8 mouse cellular contexts compared by ENCODE assay signal in genomic region chr3:146047704-146048207, GRCm38 (mm10).
DNase-seq lines count a peak whose midpoint lies in the region; ATAC-seq lines count a peak whose summit lies in the region.

No protein-coding gene starts in this region.

- H3K27me3 ChIP-seq in midbrain, embryonic 10.5 days (ENCODE audit: low read depth, poor library complexity, severe bottlenecking) = peaks cover 10% of the 10 kb centered on the region
- no peaks in the 10 kb centered on the region for H3K27me3 ChIP-seq in midbrain, embryonic 14.5 days (ENCODE audit: control insufficient read depth, insufficient read depth, low read length)
- H3K27me3 ChIP-seq in limb, embryonic 11.5 days (ENCODE audit: control insufficient read depth, insufficient read depth, low read length) = no peaks in the 10 kb centered on the region

- H3K4me3 ChIP-seq in midbrain, embryonic 10.5 days = no peak overlapping the region
- H3K4me3 ChIP-seq in midbrain, embryonic 14.5 days (replicated peaks; ENCODE audit: low read depth, low read length) = no peak overlapping the region
- no peak overlapping the region for H3K4me3 ChIP-seq in limb, embryonic 11.5 days (ENCODE audit: low read depth, low read length)

- H3K9ac ChIP-seq in midbrain, embryonic 14.5 days (replicated peaks; ENCODE audit: low read length) = no peak overlapping the region
- no peak overlapping the region for H3K9ac ChIP-seq in limb, embryonic 11.5 days (ENCODE audit: low read length)

- WGBS in midbrain, embryonic 10.5 days = 22% methylated on average over 15 of the region's 15 CpGs
- WGBS in midbrain, embryonic 14.5 days = 25% methylated on average over 15 of the region's 15 CpGs
- 25% methylated on average over 15 of the region's 15 CpGs for WGBS in limb, embryonic 11.5 days

- peak; percentile 41 for DNase-seq in midbrain, embryonic 10.5 days (ENCODE audit: low spot score)
- DNase-seq in midbrain, embryonic 14.5 days = no peak
- DNase-seq in embryo, embryonic 10 days (ENCODE audit: low spot score) = peak; percentile 69
- DNase-seq in heart, postnatal 14 days = peak; percentile 26 to 55
- DNase-seq in limb, embryonic 11.5 days (ENCODE audit: low spot score) = peak; percentile 43
- peak; percentile 48 for DNase-seq in mesoderm, embryonic 11.5 days (ENCODE audit: low read depth, low spot score)
- peak; percentile 88 for DNase-seq in yolk sac, embryonic 10.5 days (ENCODE audit: low spot score)
- DNase-seq in thymus, postnatal 10 days (ENCODE audit: low spot score in 2 of 2) = no peak

- no peak overlapping the region; the same call in 1 of the 2 replicates for H3K27ac ChIP-seq in midbrain, embryonic 10.5 days (replicated peaks)
- H3K27ac ChIP-seq in midbrain, embryonic 14.5 days (replicated peaks; ENCODE audit: low read depth, low read length) = no peak overlapping the region
- no peak overlapping the region for H3K27ac ChIP-seq in limb, embryonic 11.5 days (replicated peaks; ENCODE audit: low read depth, low read length)

- H3K4me1 ChIP-seq in midbrain, embryonic 10.5 days = peaks cover 23% of the 10 kb centered on the region
- H3K4me1 ChIP-seq in midbrain, embryonic 14.5 days (ENCODE audit: control insufficient read depth, insufficient read depth, low read length) = 0 out of 2 replicates have a peak, but pooled peaks cover 3% of the 10 kb centered on the region
- H3K4me1 ChIP-seq in limb, embryonic 11.5 days (ENCODE audit: control insufficient read depth, insufficient read depth, low read length) = no peaks in the 10 kb centered on the region

- no peaks in the 10 kb centered on the region for H3K36me3 ChIP-seq in midbrain, embryonic 10.5 days
- no peaks in the 10 kb centered on the region for H3K36me3 ChIP-seq in midbrain, embryonic 14.5 days (ENCODE audit: control insufficient read depth, insufficient read depth, low read length)
- H3K36me3 ChIP-seq in limb, embryonic 11.5 days (ENCODE audit: control insufficient read depth, insufficient read depth, low read length) = no peaks in the 10 kb centered on the region

- no peak for ATAC-seq in midbrain, embryonic 14.5 days (ENCODE audit: low FRiP score, low TSS enrichment)
- ATAC-seq in limb, embryonic 11.5 days (ENCODE audit: insufficient number of reproducible peaks, low FRiP score, low TSS enrichment, low read depth) = no peak; the same call in 1 of the 2 replicates

- H3K4me2 ChIP-seq in midbrain, embryonic 14.5 days (ENCODE audit: low read length) = no peak overlapping the region
- 0 out of 2 replicates have a peak overlapping the region, but pooled peaks have one; percentile 7 for H3K4me2 ChIP-seq in limb, embryonic 11.5 days (ENCODE audit: low read depth, severe bottlenecking)

- intact Hi-C loops in heart, postnatal 14 days (cut with DNase I) = no loop called here

- H3K9me3 ChIP-seq in midbrain, embryonic 10.5 days (replicated peaks) = no peaks in the 10 kb centered on the region
- no peaks in the 10 kb centered on the region for H3K9me3 ChIP-seq in midbrain, embryonic 14.5 days (ENCODE audit: control insufficient read depth, low read length)
- no peaks in the 10 kb centered on the region for H3K9me3 ChIP-seq in limb, embryonic 11.5 days (ENCODE audit: control insufficient read depth, low read length)

Comparison
In these comparisons a context has a peak if more than half of its experiments do, and no peak if none do; other contexts are left out.
1. DNase-seq: peak in midbrain, embryonic 10.5 days (single experiment), embryo, embryonic 10 days (single experiment), heart, postnatal 14 days (2 of 2), limb, embryonic 11.5 days (single experiment), mesoderm, embryonic 11.5 days (single experiment) and yolk sac, embryonic 10.5 days (single experiment); none in midbrain, embryonic 14.5 days (single experiment) and thymus, postnatal 10 days (0 of 2).